In the genomic region with DNA sequence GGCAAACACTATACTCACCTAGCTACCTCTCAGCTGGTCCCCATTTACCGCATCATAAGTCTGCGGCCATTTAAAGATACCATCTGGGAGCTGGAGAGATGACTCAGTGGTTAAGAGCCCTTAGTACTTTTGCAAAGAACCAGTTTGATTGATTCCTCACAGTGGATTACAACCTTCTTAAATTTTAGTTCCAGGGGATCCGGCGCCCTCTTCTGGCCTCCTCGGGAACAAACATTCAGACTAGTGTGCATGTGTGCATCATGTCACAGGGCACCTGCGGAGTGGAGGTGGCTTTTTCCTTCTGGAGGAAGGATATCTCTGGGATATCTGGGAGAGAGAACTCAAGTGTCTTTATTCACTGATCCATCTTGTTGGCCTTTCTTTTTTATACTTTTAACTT, we compare ENCODE assay signal across 8 mouse cellular contexts. TPM values are rescaled to one million over a fixed set of nuclear protein-coding genes. Genes with fewer than 3 reads are reported as not detected.
DNase-seq lines count a peak whose midpoint lies in the region; ATAC-seq and TF ChIP-seq lines count a peak whose summit lies in the region.

No protein-coding gene starts in this region.

- H3K27ac ChIP-seq in intestine, postnatal 0 days (ENCODE audit: low read depth, low read length): no peak overlapping the region
- H3K27ac ChIP-seq in intestine, embryonic 16.5 days (ENCODE audit: low read length): no peak overlapping the region

- peak; percentile 80 for TF ChIP-seq CTCF in intestine, postnatal 0 days (IDR thresholded peaks at IDR 0.05; ENCODE audit: low read depth)

- H3K9me3 ChIP-seq in intestine, postnatal 0 days (ENCODE audit: control insufficient read depth): no peaks in the 10 kb centered on the region
- H3K9me3 ChIP-seq in intestine, embryonic 16.5 days (ENCODE audit: control insufficient read depth, low read length): no peaks in the 10 kb centered on the region

- H3K9ac ChIP-seq in intestine, postnatal 0 days (ENCODE audit: low read depth, low read length): no peak overlapping the region
- no peak overlapping the region for H3K9ac ChIP-seq in intestine, embryonic 16.5 days (ENCODE audit: low read depth, low read length)

- peak; percentile 66 for DNase-seq in MEL-GATA-1-ER (ENCODE audit: extremely low read depth, low read depth)
- peak; percentile 64 to 70 for DNase-seq in cerebellum, adult 18-20 months
- DNase-seq in gastrocnemius, postnatal 10 days: peak; percentile 65
- DNase-seq in left cerebral cortex, postnatal 14 days (ENCODE audit: low spot score in 2 of 2): peak; percentile 82 to 86
- DNase-seq in retina, embryonic 14.5 days (ENCODE audit: low spot score): peak; percentile 68
- peak; percentile 34 to 74 for DNase-seq in urinary bladder, postnatal 4 days (ENCODE audit: low spot score in 2 of 2)

- H3K4me3 ChIP-seq in intestine, postnatal 0 days (ENCODE audit: low read depth, low read length): no peak overlapping the region
- no peak overlapping the region for H3K4me3 ChIP-seq in intestine, embryonic 16.5 days (ENCODE audit: low read length)

- intact Hi-C loops in left cerebral cortex, postnatal 14 days (cut with DNase I): loop anchor here (10.0 kb wide), 1 partner anchor 199 kb away; no protein-coding TSS in a partner anchor

- no peaks in the 10 kb centered on the region for H3K36me3 ChIP-seq in intestine, postnatal 0 days (ENCODE audit: control insufficient read depth, insufficient read depth)
- H3K36me3 ChIP-seq in intestine, embryonic 16.5 days (ENCODE audit: control insufficient read depth, insufficient read depth, low read length): no peaks in the 10 kb centered on the region

- 23% methylated on average over 6 of the region's 6 CpGs for WGBS in intestine, postnatal 0 days
- 21% methylated on average over 6 of the region's 6 CpGs for WGBS in intestine, embryonic 16.5 days

- peaks cover 6% of the 10 kb centered on the region; the same call in 1 of the 2 replicates for H3K4me1 ChIP-seq in intestine, postnatal 0 days (replicated peaks; ENCODE audit: control insufficient read depth, insufficient read depth, low read length)
- H3K4me1 ChIP-seq in intestine, embryonic 16.5 days (ENCODE audit: control insufficient read depth, insufficient read depth, low read length): peaks cover 11% of the 10 kb centered on the region; the same call in 1 of the 2 replicates

- H3K27me3 ChIP-seq in intestine, postnatal 0 days (replicated peaks; ENCODE audit: control insufficient read depth, insufficient read depth, low read length): no peaks in the 10 kb centered on the region
- no peaks in the 10 kb centered on the region for H3K27me3 ChIP-seq in intestine, embryonic 16.5 days (replicated peaks; ENCODE audit: control insufficient read depth, insufficient read depth, low read length)

- no peak for ATAC-seq in intestine, postnatal 0 days
- ATAC-seq in intestine, embryonic 16.5 days: no peak

- H3K4me2 ChIP-seq in intestine, postnatal 0 days (replicated peaks; ENCODE audit: low read depth): no peak overlapping the region
- H3K4me2 ChIP-seq in intestine, embryonic 16.5 days (ENCODE audit: low read depth, low read length): no peak overlapping the region

RNA-seq across cellular contexts. Expression of gene Letmd1, which starts 5.1 kb away (rescaled TPM):
- polyA plus RNA-seq in intestine, postnatal 0 days (2015; fragmentation: Nextera tagmentation; extraction: Ambion mirVana): 10.6 and 11.5 TPM in 2 replicates
- 31.3 and 33.7 TPM in 2 replicates for polyA plus RNA-seq in intestine, embryonic 16.5 days (2015; fragmentation: Nextera tagmentation; extraction: Ambion mirVana)
- total RNA-seq in gastrocnemius, postnatal 10 days (2021): 10 to 100 TPM; 11.1 to 15.7 TPM
- 10 to 100 TPM; 65.8 to 70.5 TPM for total RNA-seq in left cerebral cortex, postnatal 14 days (2021)

RNA-seq across cellular contexts. Expression of gene Csrnp2, which starts 31.6 kb away (rescaled TPM):
- 3.1 and 3.3 TPM in 2 replicates for polyA plus RNA-seq in intestine, postnatal 0 days (2015; fragmentation: Nextera tagmentation; extraction: Ambion mirVana)
- 5.8 and 5.9 TPM in 2 replicates for polyA plus RNA-seq in intestine, embryonic 16.5 days (2015; fragmentation: Nextera tagmentation; extraction: Ambion mirVana)
- total RNA-seq in gastrocnemius, postnatal 10 days (2021): 1 to 10 TPM; 2.6 to 4.4 TPM
- 10 to 100 TPM; 39.8 to 40.7 TPM for total RNA-seq in left cerebral cortex, postnatal 14 days (2021)

RNA-seq across cellular contexts. Expression of gene Slc11a2, which starts 38.8 kb away (rescaled TPM):
- 44.7 and 49.0 TPM in 2 replicates for polyA plus RNA-seq in intestine, postnatal 0 days (2015; fragmentation: Nextera tagmentation; extraction: Ambion mirVana)
- 40.7 and 47.2 TPM in 2 replicates for polyA plus RNA-seq in intestine, embryonic 16.5 days (2015; fragmentation: Nextera tagmentation; extraction: Ambion mirVana)
- total RNA-seq in gastrocnemius, postnatal 10 days (2021): 10 to 100 TPM; 23.3 to 31.9 TPM
- 10 to 100 TPM; 55.7 to 56.8 TPM for total RNA-seq in left cerebral cortex, postnatal 14 days (2021)

RNA-seq across cellular contexts. Expression of gene Gm5475, which starts 41.8 kb away (rescaled TPM):
- 0.77 and 1.0 TPM in 2 replicates for polyA plus RNA-seq in intestine, postnatal 0 days (2015; fragmentation: Nextera tagmentation; extraction: Ambion mirVana)
- polyA plus RNA-seq in intestine, embryonic 16.5 days (2015; fragmentation: Nextera tagmentation; extraction: Ambion mirVana): 0.11 and 0.18 TPM in 2 replicates
- under 1 TPM in 1 of 2 experiments, not detected in 1; 0.18 TPM for total RNA-seq in gastrocnemius, postnatal 10 days (2021)
- total RNA-seq in left cerebral cortex, postnatal 14 days (2021): under 1 TPM in 1 of 2 experiments, not detected in 1; 0.13 TPM

Comparison
In these comparisons a context has a peak if more than half of its experiments do, and no peak if none do; other contexts are left out.
1. RNA of gene Letmd1, which starts 5.1 kb away (total RNA-seq): 65.8 to 70.5 TPM in left cerebral cortex, postnatal 14 days; 11.1 to 15.7 TPM in gastrocnemius, postnatal 10 days; every median in the first group is over 4 times any median in the second.
2. RNA of gene Csrnp2, which starts 31.6 kb away (total RNA-seq): 39.8 to 40.7 TPM in left cerebral cortex, postnatal 14 days; 2.6 to 4.4 TPM in gastrocnemius, postnatal 10 days; every median in the first group is over 4 times any median in the second.
3. Peak in every context shown above with its lines, with median percentiles within 50 percentile points of each other: DNase-seq.